Mouse (Mus musculus): ENCODE results near the gene Iqcg. TPM values are rescaled to one million over a fixed set of nuclear protein-coding genes. Genes with fewer than 3 reads are reported as not detected.

Iqcg gene
- total and polyA plus RNA-seq, 3 experiments: 3.4 to 21.8 (median 7.3) TPM

DNA sequence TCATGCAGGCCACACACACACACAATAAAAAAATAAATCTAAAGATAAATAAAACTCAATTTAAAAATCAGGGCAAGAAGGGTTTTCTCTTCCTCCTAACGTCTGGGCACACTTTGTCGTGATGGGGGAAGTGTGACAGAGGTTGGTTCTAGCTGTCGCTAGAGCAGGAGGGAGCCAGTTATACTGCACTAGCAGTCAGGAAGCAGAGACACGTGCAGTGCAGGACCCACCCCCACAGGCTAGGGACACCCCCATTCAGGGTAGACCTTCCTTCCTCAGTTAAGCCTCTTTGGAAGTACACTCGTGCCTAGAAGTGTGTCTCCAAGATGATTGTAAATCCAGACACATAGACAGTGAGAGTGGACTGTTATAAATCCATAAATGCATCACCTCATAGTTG is 18.9 kb upstream of the Iqcg start:
- in situ Hi-C loops (cut with MboI; ENCODE audit: low pct_ligation_motif_present, low pct_unique_long_range_greater_than_20kb, low sequenced_read_pairs): no loop called here
- H3K36me3 ChIP-seq (replicated peaks in 1 of 2; ENCODE audit: control insufficient read depth in 1 of 2, insufficient read depth in 1 of 2, low read length in 1 of 2): peaks cover 3 to 6% of the 10 kb centered on the region in 2 experiments

DNA sequence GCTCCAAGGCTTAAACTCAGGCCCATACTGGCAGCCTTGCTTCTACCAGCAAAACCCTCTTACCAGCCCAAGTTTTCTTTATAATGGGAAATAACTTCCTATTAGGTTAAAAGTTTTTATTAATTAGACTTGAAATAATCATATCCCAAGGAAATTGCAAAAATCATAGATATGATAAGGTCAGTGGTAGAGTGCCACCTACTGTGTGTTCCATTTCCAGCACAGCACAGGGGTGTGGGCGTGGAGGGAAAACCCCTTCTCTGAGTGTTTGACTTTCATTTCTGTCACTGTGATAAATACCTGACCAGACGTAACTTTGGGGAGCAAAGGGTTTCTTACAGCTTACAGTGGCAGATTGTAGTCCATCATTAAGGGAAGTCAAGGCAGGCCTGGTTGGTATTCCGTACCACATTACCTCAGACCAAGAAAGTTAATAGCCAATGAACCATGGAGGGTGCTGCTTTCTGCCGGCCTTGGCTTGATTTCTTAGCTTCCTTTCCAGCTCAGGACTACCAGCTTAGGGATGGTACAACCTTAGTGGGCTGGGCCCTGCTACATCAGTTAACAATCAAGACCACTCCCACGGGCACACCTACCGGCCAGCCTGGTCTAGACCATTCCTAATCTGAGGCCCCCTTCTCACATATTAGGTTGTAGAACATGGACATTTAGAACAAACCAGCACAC is 17.0 kb upstream of the Iqcg start:
- no peaks in the 10 kb centered on the region for H3K9me3 ChIP-seq (replicated peaks; ENCODE audit: low read length)
- H3K36me3 ChIP-seq (replicated peaks in 1 of 2; ENCODE audit: control insufficient read depth in 1 of 2, insufficient read depth in 1 of 2, low read length in 1 of 2): peaks cover 3 to 6% of the 10 kb centered on the region in 2 experiments
- H3K9ac ChIP-seq (ENCODE audit: insufficient read depth, low read depth): 0 out of 2 replicates have a peak overlapping the region, but pooled peaks have one; percentile 25
- no peaks in the 10 kb centered on the region for H3K27me3 ChIP-seq (replicated peaks)
- H3K27ac ChIP-seq (ENCODE audit: insufficient read depth, low read depth): peak overlapping the region; percentile 3; the same call in 1 of the 2 replicates
- in situ Hi-C loops (cut with MboI; ENCODE audit: low pct_ligation_motif_present, low pct_unique_long_range_greater_than_20kb, low sequenced_read_pairs) (no loop called here), dilution Hi-C loops (cut with MboI; ENCODE audit: extremely low pct_ligation_motif_present, extremely low pct_unique_long_range_greater_than_20kb, low sequenced_read_pairs) (no loop called here)
- peak overlapping the region; percentile 72; the same call in 1 of the 2 replicates for H3K4me2 ChIP-seq (ENCODE audit: insufficient read depth, low read depth, poor library complexity, severe bottlenecking)
- H3K79me2 ChIP-seq (replicated peaks; ENCODE audit: control insufficient read depth, extremely low read depth, insufficient read depth, poor library complexity, severe bottlenecking): no peaks in the 10 kb centered on the region
- DNase-seq (ENCODE audit: extremely low read depth): peak; percentile 72
- H3K4me3 ChIP-seq (replicated peaks in 1 of 3; ENCODE audit: low read depth in 2 of 3, low read length in 2 of 3, poor library complexity in 1 of 3): peak overlapping the region; percentile 22 to 49 (median 48)
- H3K4me1 ChIP-seq (ENCODE audit: control insufficient read depth in 1 of 2, insufficient read depth in 2 of 2): peaks cover 12 to 56% of the 10 kb centered on the region in 2 experiments
- TF ChIP-seq ZC3H11A (IDR thresholded peaks at IDR 0.05; ENCODE audit: low read depth, low read length) (no peak), MAX (IDR thresholded peaks at IDR 0.05; ENCODE audit: low read length) (0 out of 2 replicates have a peak, but pooled peaks have one; percentile 59), ZMIZ1 (IDR thresholded peaks at IDR 0.05; ENCODE audit: low read depth, low read length) (no peak), USF2 (conservative IDR thresholded peaks at IDR 0.05; ENCODE audit: low read depth, low read length) (no peak), POLR2AphosphoS2 (IDR thresholded peaks at IDR 0.05; ENCODE audit: low read depth, low read length) (no peak), TCF12 (IDR thresholded peaks at IDR 0.05; ENCODE audit: low read depth, low read length) (0 out of 2 replicates have a peak, but pooled peaks have one; percentile 34), SMC3 (IDR thresholded peaks at IDR 0.05; ENCODE audit: low read depth, low read length) (peak; percentile 54), POLR2A (IDR thresholded peaks at IDR 0.05; ENCODE audit: low read depth, low read length) (no peak), GABPA (IDR thresholded peaks at IDR 0.05; ENCODE audit: insufficient replicate concordance, low read depth, low read length) (no peak), MEF2A (IDR thresholded peaks at IDR 0.05; ENCODE audit: borderline replicate concordance, low read depth, low read length) (peak; percentile 81), MAZ (IDR thresholded peaks at IDR 0.05; ENCODE audit: low read depth, low read length) (peak; percentile 63; the same call in 1 of the 2 replicates), SIN3A (IDR thresholded peaks at IDR 0.05; ENCODE audit: low read length) (peak; percentile 56; the same call in 1 of the 2 replicates), CHD2 (IDR thresholded peaks at IDR 0.05; ENCODE audit: low read length) (no peak), UBTF (IDR thresholded peaks at IDR 0.05; ENCODE audit: low read depth, low read length) (no peak), E2F4 (IDR thresholded peaks at IDR 0.05; ENCODE audit: insufficient replicate concordance, low read depth, low read length) (peak; percentile 47; the same call in 1 of the 2 replicates), MAFK (IDR thresholded peaks at IDR 0.05; ENCODE audit: insufficient replicate concordance, low read length) (no peak), NRF1 (IDR thresholded peaks at IDR 0.05; ENCODE audit: low read depth, low read length) (no peak), ZNF384 (IDR thresholded peaks at IDR 0.05; ENCODE audit: low read depth, low read length) (no peak; the same call in 1 of the 2 replicates), ELF1 (IDR thresholded peaks at IDR 0.05; ENCODE audit: low read depth, low read length) (0 out of 2 replicates have a peak, but pooled peaks have one; percentile 7), JUND (conservative IDR thresholded peaks at IDR 0.05; ENCODE audit: low read depth, low read length) (no peak), RCOR1 (conservative IDR thresholded peaks at IDR 0.05; ENCODE audit: low read depth, low read length) (no peak), JUN (IDR thresholded peaks at IDR 0.05; ENCODE audit: insufficient read depth, low read depth, low read length) (no peak; the same call in 1 of the 2 replicates), EP300 (IDR thresholded peaks at IDR 0.05; ENCODE audit: low read length) (peak; percentile 76), KAT2A (IDR thresholded peaks at IDR 0.05; ENCODE audit: insufficient replicate concordance, low read length) (no peak), IRF4 (IDR thresholded peaks at IDR 0.05; ENCODE audit: low read depth, low read length) (peak; percentile 74), CHD1 (IDR thresholded peaks at IDR 0.05; ENCODE audit: low read depth, low read length) (no peak), ETS1 (conservative IDR thresholded peaks at IDR 0.05; ENCODE audit: low read depth, low read length) (no peak; the same call in 1 of the 2 replicates), CTCF (conservative IDR thresholded peaks at IDR 0.05 in 1 of 2, IDR thresholded peaks at IDR 0.05 in 1 of 2; ENCODE audit: low read depth in 2 of 2, low read length in 2 of 2) (peak in 1 of 2 experiments; percentile 82; a peak in 3 of 4 replicates), NELFE (IDR thresholded peaks at IDR 0.05; ENCODE audit: low read depth, low read length) (no peak), PAX5 (IDR thresholded peaks at IDR 0.05; ENCODE audit: low read length) (no peak)

More for the DNA sequence above, 18.9 kb upstream of the Iqcg start:
- Histone ChIP-seq H3K9ac (ENCODE audit: insufficient read depth, low read depth) (no peak overlapping the region), H3K4me3 (replicated peaks in 1 of 3; ENCODE audit: low read depth in 2 of 3, low read length in 2 of 3, poor library complexity in 1 of 3) (no peak overlapping the region), H3K27me3 (replicated peaks) (no peaks in the 10 kb centered on the region), H3K4me1 (ENCODE audit: control insufficient read depth in 1 of 2, insufficient read depth in 2 of 2) (peaks cover 12 to 52% of the 10 kb centered on the region in 2 experiments), H3K9me3 (replicated peaks; ENCODE audit: low read length) (no peaks in the 10 kb centered on the region), H3K4me2 (ENCODE audit: insufficient read depth, low read depth, poor library complexity, severe bottlenecking) (no peak overlapping the region), H3K27ac (ENCODE audit: insufficient read depth, low read depth) (no peak overlapping the region), H3K79me2 (replicated peaks; ENCODE audit: control insufficient read depth, extremely low read depth, insufficient read depth, poor library complexity, severe bottlenecking) (no peaks in the 10 kb centered on the region)
- TF ChIP-seq BHLHE40 (IDR thresholded peaks at IDR 0.05; ENCODE audit: low read depth, low read length) (peak; percentile 42), E2F4 (IDR thresholded peaks at IDR 0.05; ENCODE audit: insufficient replicate concordance, low read depth, low read length) (no peak), USF2 (conservative IDR thresholded peaks at IDR 0.05; ENCODE audit: low read depth, low read length) (no peak), EP300 (IDR thresholded peaks at IDR 0.05; ENCODE audit: low read length) (no peak)
- DNase-seq (ENCODE audit: extremely low read depth): no peak
- dilution Hi-C loops (cut with MboI; ENCODE audit: extremely low pct_ligation_motif_present, extremely low pct_unique_long_range_greater_than_20kb, low sequenced_read_pairs): no loop called here
